Mouse (Mus musculus) heart, adult 10 weeks (tissue): ENCODE data around the gene Lce1g. TPM values are rescaled to one million over a fixed set of nuclear protein-coding genes. Genes with fewer than 3 reads are reported as not detected.

Experiments
- polyA plus RNA-seq: library from polyadenylated mRNA; stranded (reverse); fragments of 350-450 nt; fragmentation: Illumina TruSeq; extraction: RNeasy Lipid Tissue Mini Kit (QIAGEN cat#74804); gene quantifications from one replicate; pipeline ENCODE4 v1.2.3, GENCODE M21; 2014; ENCODE audit warnings: low read depth, low replicate concordance

Lce1g gene
- not detected for polyA plus RNA-seq

DNA sequence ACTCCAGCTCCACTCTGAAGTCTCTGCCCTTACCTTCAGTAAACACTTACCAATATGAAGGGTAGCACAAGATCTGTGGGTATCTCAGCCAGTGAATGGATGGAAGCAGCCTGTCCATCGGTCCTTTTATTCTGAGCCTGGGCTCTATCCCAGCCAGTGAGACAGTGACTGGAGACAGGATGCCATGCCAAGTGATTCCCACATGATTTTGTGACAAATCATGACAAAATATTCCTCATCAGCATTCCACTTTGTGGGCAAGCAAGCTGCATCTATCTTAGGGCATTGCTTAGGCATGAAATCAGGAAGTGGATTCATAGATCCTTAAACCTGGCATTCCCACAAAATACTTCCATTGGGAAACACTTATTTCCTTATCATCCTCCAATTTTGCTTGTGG lies at the start of gene Lce1g:
Lce1g (minus strand) TSS at position 101 of the 400 bp plus-strand sequence.

DNA sequence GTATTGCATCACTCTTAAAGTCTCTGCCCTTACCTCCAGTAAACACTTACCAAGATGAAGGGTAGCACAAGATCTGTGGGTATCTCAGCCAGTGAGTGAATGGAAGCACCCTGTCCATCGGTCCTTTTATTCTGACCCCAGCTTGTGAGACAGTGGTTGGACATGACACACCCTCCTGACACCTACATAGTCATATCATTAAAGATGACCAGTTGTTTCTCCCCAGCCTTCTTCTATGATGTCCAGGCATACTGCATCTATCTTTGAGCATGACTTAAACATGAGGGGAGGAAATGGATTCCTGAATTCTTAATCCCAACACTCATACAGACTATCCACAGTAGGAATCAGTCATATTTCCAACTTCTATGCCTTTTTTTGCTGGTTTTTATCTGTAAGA lies 38.3 kb upstream of the Lce1g start, which contains the start of gene Lce1j:
Lce1j (minus strand) TSS at position 101 of the 400 bp plus-strand sequence.

DNA sequence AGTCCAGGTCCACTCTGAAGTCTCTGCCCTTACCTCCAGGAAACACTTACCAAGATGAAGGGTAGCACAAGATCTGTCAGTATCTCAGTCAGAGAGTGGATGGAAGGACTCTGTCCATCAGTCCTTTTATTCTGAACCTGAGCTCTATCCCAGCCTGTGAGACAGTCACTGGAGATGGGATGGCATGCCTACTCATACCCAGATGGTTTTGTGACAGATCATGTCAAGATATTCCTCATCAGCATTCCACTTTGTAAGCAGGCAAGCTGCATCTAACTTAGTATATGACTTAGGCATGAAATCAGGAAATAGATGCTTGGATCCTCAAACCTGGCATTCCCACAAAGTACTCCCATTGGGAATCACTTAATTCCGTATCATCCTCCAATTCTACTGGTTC lies 26.7 kb upstream of the Lce1g start, which contains the start of gene Lce1i:
Lce1i (minus strand) TSS at position 101 of the 400 bp plus-strand sequence.

DNA sequence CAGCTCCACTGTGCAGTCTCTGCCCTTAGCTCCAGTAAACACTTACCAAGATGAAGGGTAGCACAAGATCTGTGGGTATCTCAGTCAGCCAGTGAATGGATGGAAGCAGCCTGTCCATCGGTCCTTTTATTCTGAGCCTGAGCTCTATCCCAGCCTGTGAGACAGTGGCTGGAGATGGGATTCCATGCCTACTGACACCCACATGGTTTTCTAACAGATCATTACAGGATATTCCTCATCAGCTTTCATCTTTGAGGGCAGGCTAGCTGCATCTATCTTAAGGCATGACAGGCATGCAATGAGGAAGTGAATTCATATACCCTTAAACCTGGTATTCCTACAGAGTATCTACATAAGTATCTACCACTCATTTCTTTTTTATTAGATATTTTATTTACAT lies 12.8 kb upstream of the Lce1g start, which contains the start of gene Lce1h:
Lce1h (minus strand) TSS at position 101 of the 400 bp plus-strand sequence.

DNA sequence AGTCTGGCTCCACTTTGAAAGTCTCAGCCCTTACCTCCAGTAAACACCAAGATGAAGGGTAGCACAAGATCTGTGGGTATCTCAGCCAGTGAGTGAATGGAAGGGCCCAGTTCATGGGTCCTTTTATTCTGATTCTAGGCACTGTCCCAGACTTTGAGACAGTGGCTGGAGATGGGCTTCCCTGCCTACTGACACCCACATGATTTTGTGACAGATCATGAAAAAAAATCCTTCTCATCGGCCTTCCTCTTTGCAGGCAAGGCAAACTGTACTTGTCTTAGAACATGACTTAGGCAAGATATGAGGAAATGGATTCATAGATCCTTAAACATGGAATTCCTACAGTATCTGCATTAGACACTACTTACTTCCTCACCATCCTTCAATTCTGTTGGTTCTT lies 13.1 kb downstream of the Lce1g start, which contains the start of gene Gm38119:
Gm38119 (minus strand) TSS at position 101 of the 400 bp plus-strand sequence.

DNA sequence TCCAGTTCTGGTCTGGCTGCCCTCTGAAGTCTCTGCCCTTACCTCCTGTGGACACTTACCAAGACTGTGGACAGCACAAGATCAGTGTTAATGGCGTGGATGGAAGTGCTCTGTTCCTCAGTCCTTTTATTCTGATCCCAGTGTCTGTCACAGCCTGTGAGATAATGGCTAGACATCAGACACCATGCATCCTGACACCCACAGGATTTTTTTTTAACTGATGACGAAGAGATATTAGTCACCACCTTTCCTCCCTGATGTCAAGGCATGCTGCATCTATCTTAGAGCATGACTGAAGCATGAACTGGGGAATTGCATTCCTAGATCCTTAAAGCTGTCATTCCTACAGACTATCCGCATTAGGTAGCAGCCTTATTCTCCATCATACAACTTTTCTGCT lies 31.9 kb downstream of the Lce1g start, which contains the start of gene Lce1f:
Lce1f (minus strand) TSS at position 101 of the 400 bp plus-strand sequence.

DNA sequence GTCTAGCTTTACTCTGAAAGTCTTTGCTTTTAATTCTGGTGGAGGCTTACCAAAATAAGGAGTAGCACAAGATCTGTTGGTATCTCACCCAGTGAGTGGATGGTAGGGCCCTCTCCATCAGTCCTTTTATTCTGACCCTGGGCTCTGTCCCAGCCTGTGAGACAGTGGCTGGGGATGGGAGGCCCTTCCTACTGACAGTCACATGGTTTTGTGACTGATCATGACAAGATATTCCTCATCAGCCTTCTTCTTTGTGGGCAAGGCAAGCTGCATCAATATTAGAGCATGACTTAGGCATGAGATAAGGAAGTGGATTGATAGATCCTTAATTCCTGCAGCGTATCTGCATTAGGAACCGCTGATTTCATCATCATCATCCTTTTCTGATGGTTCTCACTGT lies 43.2 kb downstream of the Lce1g start, which contains the start of gene Lce1e:
Lce1e (minus strand) TSS at position 101 of the 400 bp plus-strand sequence.

Other genes starting within 250 kb of the Lce1g start
- gene 2310046K23Rik, start 217.8 kb downstream of the Lce1g start, polyA plus RNA-seq, result not detected
- gene Ivl, start 178.6 kb downstream of the Lce1g start, polyA plus RNA-seq, result not detected
- gene Smcp, start 163.3 kb downstream of the Lce1g start, polyA plus RNA-seq, result not detected
- not detected for gene 2210017I01Rik, start 144.8 kb downstream of the Lce1g start, polyA plus RNA-seq
- not detected for gene Lce6a, start 130.7 kb downstream of the Lce1g start, polyA plus RNA-seq
- not detected for gene Lce1a1, start 104.0 kb downstream of the Lce1g start, polyA plus RNA-seq
- gene Lce1b, start 95.4 kb downstream of the Lce1g start, polyA plus RNA-seq, result not detected
- not detected for gene Lce1a2, start 82.0 kb downstream of the Lce1g start, polyA plus RNA-seq
- not detected for gene Lce1c, start 73.1 kb downstream of the Lce1g start, polyA plus RNA-seq
- not detected for gene Lce1d, start 65.1 kb downstream of the Lce1g start, polyA plus RNA-seq
- not detected for gene Lce1e, start 43.3 kb downstream of the Lce1g start, polyA plus RNA-seq
- gene Lce1f, start 32.0 kb downstream of the Lce1g start, polyA plus RNA-seq, result not detected
- gene Gm38119, start 13.2 kb downstream of the Lce1g start, polyA plus RNA-seq, result not detected
- not detected for gene Lce1h, start 12.7 kb upstream of the Lce1g start, polyA plus RNA-seq
- gene Lce1i, start 26.6 kb upstream of the Lce1g start, polyA plus RNA-seq, result not detected
- not detected for gene Lce1j, start 38.2 kb upstream of the Lce1g start, polyA plus RNA-seq
- not detected for gene Lce1k, start 55.6 kb upstream of the Lce1g start, polyA plus RNA-seq
- gene Kprp, start 74.9 kb upstream of the Lce1g start, polyA plus RNA-seq, result not detected
- not detected for gene Lce1l, start 98.9 kb upstream of the Lce1g start, polyA plus RNA-seq
- not detected for gene 2310050C09Rik, start 117.9 kb upstream of the Lce1g start, polyA plus RNA-seq
- gene Lce3a, start 173.9 kb upstream of the Lce1g start, polyA plus RNA-seq, result not detected
- gene Lce3b, start 180.6 kb upstream of the Lce1g start, polyA plus RNA-seq, result not detected
- gene Lce3c, start 192.1 kb upstream of the Lce1g start, polyA plus RNA-seq, result not detected
- gene Lce3d, start 205.1 kb upstream of the Lce1g start, polyA plus RNA-seq, result not detected
- gene Lce3e, start 214.7 kb upstream of the Lce1g start, polyA plus RNA-seq, result not detected
- gene Lce3f, start 239.9 kb upstream of the Lce1g start, polyA plus RNA-seq, result not detected